Mouse (Mus musculus) liver, adult 2 months (tissue): ENCODE data around the gene Rp9. TPM values are rescaled to one million over a fixed set of nuclear protein-coding genes. Genes with fewer than 3 reads are reported as not detected.
A peak's percentile ranks its signal among the peaks of the same experiment; 100 is the strongest.

ENCODE experiments used
- DNase-seq: peaks from one replicate; pipeline ENCODE4 v3.0.0-alpha.2; 2011; ENCODE audit warnings: low read depth, low spot score; ENCODE audit errors: extremely low read depth
- H3K27ac ChIP-seq: fragments of 200-500 bp; replicated peaks from 2 replicates; pipeline ENCODE4 v1.5.1; 2012; ENCODE audit warnings: low read depth, mild to moderate bottlenecking, control low read depth, inconsistent platforms, low read length; ENCODE audit not compliant: insufficient read depth
- H3K27me3 ChIP-seq: fragments of 200-500 bp; 2 replicates; pipeline ENCODE4 v1.6.1; 2012; ENCODE audit warnings: mild to moderate bottlenecking, moderate library complexity, low read length, inconsistent platforms; ENCODE audit not compliant: control insufficient read depth, insufficient read depth
- H3K36me3 ChIP-seq: fragments of 200-500 bp; 2 replicates; pipeline ENCODE4 v1.6.1; 2012; ENCODE audit warnings: low read length, inconsistent platforms; ENCODE audit not compliant: control insufficient read depth, insufficient read depth
- H3K4me1 ChIP-seq: fragments of 200-500 bp; 2 replicates; pipeline ENCODE4 v1.6.1; 2011; ENCODE audit warnings: low read length; ENCODE audit not compliant: control insufficient read depth, insufficient read depth
- H3K4me3 ChIP-seq: fragments of 200-500 bp; 2 replicates; pipeline ENCODE4 v1.5.1; 2011; ENCODE audit warnings: low read depth, mild to moderate bottlenecking, control low read depth, low read length, moderate library complexity; ENCODE audit not compliant: insufficient read depth
- H3K79me2 ChIP-seq: fragments of 200-500 bp; 2 replicates; pipeline ENCODE4 v1.6.1; 2012; ENCODE audit warnings: inconsistent platforms, mild to moderate bottlenecking, low read length, moderate library complexity; ENCODE audit not compliant: control insufficient read depth, insufficient read depth
- H3K9ac ChIP-seq: fragments of 200-500 bp; 2 replicates; pipeline ENCODE4 v1.6.1; 2012; ENCODE audit warnings: low read depth, mild to moderate bottlenecking, control low read depth, inconsistent platforms, low read length
- CTCF ChIP-seq: fragments of 200-500 bp; IDR thresholded peaks from 2 replicates; pipeline ENCODE4 v1.5.1; 2011; ENCODE audit warnings: low read depth, low read length, control low read depth
- POLR2A ChIP-seq: fragments of 200-500 bp; IDR thresholded peaks from 2 replicates; pipeline ENCODE4 v1.6.1; 2011; ENCODE audit warnings: low read length, control low read depth; ENCODE audit not compliant: insufficient read depth; ENCODE audit errors: extremely low read depth
- WGBS: fragments of 180-500 bp; shearing (Covaris S2); methylation state at CpG from one replicate; pipeline ENCODE4 v1.1.7; 2018; 5-methylcytosine and 5-hydroxymethylcytosine counted together
- polyA plus RNA-seq: library from polyadenylated mRNA; depleted of rRNA; stranded (reverse); fragments of >200 nt; gene quantifications from 2 replicates; pipeline ENCODE4 v1.2.3, GENCODE M21; 2012
- total RNA-seq: library from RNA; depleted of rRNA; stranded (reverse); fragments of >200 nt; gene quantifications from 2 replicates; pipeline ENCODE4 v1.2.3, GENCODE M21; 2014

Rp9 gene
- total and polyA plus RNA-seq, 2 experiments, result 47.1 to 58.1 TPM

DNA sequence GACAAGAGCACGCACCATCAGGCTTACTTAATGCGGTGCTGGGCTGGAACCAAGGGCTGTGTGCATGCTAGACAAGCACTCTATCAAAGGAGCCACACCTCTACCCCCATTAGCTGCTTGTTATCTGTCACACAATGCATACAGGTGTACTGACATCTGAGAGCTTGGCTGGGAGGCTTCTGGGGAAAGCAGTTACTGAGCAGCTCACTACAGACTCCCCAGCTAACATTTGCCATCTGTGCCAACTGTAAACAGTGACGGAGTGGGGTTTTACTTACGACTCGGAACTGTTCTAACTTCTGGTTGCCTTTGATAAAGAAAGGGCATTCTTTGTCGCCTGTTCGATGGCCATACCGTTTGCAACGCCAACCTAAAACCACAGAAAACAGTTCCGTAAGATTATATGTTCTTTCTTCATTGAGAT, 16.0 kb downstream of the Rp9 start:
- H3K9ac ChIP-seq, result no peak overlapping the region
- no peaks in the 10 kb centered on the region for H3K27me3 ChIP-seq
- H3K4me3 ChIP-seq, result no peak overlapping the region
- no peak for DNase-seq
- TF ChIP-seq CTCF, result no peak
- TF ChIP-seq POLR2A, result no peak
- peaks cover 44% of the 10 kb centered on the region for H3K36me3 ChIP-seq
- no peaks in the 10 kb centered on the region for H3K79me2 ChIP-seq
- WGBS, result 96% methylated on average over 10 of the region's 10 CpGs
- H3K4me1 ChIP-seq, result no peaks in the 10 kb centered on the region
- H3K27ac ChIP-seq, result no peak overlapping the region

DNA sequence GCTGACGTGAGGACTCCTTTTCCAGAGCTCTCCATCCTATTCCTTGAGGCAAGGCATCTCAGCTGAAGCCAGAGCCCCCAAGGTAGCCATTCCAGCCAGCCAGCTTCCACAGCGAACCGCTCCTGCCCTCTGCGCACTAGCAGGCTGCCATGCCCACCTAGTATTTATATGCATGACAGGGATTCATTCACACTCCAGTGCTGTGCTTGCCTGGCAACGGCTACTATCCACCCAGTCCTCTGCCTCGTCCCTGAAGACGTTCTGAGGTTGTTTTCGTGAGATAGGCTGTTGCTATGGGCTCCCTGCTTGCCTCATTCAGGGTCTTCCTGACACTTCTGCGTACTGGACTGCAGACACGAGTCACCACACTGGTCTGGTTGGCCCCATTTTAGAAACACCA, 16.8 kb downstream of the Rp9 start:
- no peak overlapping the region for H3K27ac ChIP-seq
- H3K36me3 ChIP-seq, result peaks cover 47% of the 10 kb centered on the region
- no peaks in the 10 kb centered on the region for H3K4me1 ChIP-seq
- no peak for TF ChIP-seq POLR2A
- TF ChIP-seq CTCF, result no peak
- DNase-seq, result no peak
- H3K4me3 ChIP-seq, result no peak overlapping the region
- H3K27me3 ChIP-seq, result no peaks in the 10 kb centered on the region
- 96% methylated on average over 10 of the region's 10 CpGs for WGBS
- H3K79me2 ChIP-seq, result no peaks in the 10 kb centered on the region
- H3K9ac ChIP-seq, result no peak overlapping the region

DNA sequence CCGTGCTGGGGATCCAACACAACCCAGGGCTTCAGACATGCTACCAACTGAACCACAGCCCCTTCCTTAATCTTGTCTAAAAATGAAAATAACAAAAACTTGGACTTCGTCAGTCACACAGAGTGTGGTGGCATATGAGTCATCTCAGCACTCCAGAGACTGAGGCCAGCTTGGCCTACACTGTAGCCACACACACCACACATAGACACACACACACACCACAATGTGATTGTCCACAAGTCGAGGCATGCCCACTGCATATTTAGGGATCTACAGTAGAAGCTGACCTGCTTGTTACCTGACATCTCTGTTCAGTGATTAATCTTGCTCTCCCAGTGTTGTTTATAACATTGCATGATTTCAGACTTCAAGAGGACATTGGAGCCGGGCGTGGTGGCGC, 20.3 kb downstream of the Rp9 start:
- no peak for DNase-seq
- H3K4me1 ChIP-seq, result no peaks in the 10 kb centered on the region
- H3K4me3 ChIP-seq, result no peak overlapping the region
- peaks cover 29% of the 10 kb centered on the region for H3K36me3 ChIP-seq
- 95% methylated on average over 6 of the region's 6 CpGs for WGBS
- no peaks in the 10 kb centered on the region for H3K27me3 ChIP-seq
- no peak overlapping the region for H3K27ac ChIP-seq
- TF ChIP-seq CTCF (no peak), POLR2A (no peak)
- no peaks in the 10 kb centered on the region for H3K79me2 ChIP-seq
- H3K9ac ChIP-seq, result no peak overlapping the region

DNA sequence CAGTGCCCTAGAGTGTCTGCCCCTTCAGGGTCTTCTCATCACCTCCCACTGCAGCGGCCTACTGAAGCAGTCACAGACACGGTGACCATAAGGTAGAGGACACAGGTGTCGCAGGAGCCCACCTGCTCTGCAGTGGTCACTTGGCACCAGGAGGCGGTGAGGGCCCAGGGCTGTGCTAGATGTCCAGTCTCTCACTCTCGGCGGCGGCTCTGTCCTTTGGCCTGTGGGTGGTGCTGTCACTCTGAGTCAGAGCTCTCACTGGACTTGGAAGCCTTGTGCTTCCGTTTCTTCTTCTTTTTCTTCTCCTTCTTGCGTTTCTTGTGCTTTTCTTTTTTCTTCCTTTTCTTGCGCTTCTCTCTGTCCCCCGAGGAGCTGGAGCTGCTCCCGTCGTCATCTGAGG, 21.1 kb downstream of the Rp9 start:
- no peaks in the 10 kb centered on the region for H3K79me2 ChIP-seq
- no peak overlapping the region for H3K27ac ChIP-seq
- no peak for DNase-seq
- no peak for TF ChIP-seq POLR2A
- peak; percentile 44 for TF ChIP-seq CTCF
- no peak overlapping the region for H3K9ac ChIP-seq
- H3K27me3 ChIP-seq, result no peaks in the 10 kb centered on the region
- H3K36me3 ChIP-seq, result peaks cover 24% of the 10 kb centered on the region
- no peaks in the 10 kb centered on the region for H3K4me1 ChIP-seq
- no peak overlapping the region for H3K4me3 ChIP-seq
- 87% methylated on average over 13 of the region's 13 CpGs for WGBS

DNA sequence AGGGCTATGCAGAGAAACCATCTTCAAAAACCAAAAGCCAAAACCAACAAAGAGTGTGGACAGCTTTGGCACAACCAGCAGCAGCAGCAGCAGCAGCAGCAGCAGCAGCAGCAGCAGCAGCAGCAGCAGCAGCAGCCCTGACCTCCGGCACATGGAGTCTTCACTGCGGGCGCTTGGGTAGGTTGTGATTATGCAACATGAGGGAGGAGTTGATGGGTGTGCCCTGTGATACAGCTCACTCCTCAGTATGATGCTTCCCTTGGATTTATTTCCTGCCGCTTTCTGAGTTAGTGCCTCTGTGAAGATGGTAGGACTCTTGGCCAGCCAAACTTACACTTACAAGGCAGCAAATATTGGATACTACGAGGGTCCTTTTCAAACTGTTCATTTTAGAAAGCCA, 22.3 kb downstream of the Rp9 start:
- peak; percentile 54 for DNase-seq
- Histone ChIP-seq H3K27me3 (no peaks in the 10 kb centered on the region), H3K4me1 (no peaks in the 10 kb centered on the region), H3K27ac (no peak overlapping the region), H3K79me2 (no peaks in the 10 kb centered on the region), H3K4me3 (no peak overlapping the region), H3K36me3 (peaks cover 18% of the 10 kb centered on the region; the same call in 1 of the 2 replicates), H3K9ac (no peak overlapping the region)
- WGBS, result 40% methylated on average over 5 of the region's 5 CpGs
- TF ChIP-seq CTCF (no peak), POLR2A (no peak)

DNA sequence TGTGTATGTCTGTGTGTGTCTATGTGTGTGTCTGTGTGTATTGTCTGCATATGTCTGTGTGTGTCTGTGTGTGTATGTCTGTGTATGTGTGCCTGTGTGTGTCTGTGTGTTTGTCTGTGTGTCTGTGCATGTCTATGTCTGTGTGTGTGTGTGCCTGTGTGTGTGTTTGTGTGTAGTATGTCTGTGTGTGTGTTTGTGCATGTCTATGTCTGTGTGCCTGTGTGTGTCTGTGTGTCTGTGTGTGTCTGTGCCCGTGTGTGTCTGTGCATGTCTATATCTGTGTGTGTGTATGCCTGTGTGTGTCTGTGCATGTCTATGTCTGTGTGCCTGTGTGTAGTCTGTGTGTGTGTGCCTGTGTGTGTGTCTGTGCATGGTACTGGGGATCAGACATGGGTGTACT, 24.4 kb downstream of the Rp9 start:
- Histone ChIP-seq H3K4me3 (no peak overlapping the region), H3K79me2 (no peaks in the 10 kb centered on the region), H3K27me3 (no peaks in the 10 kb centered on the region), H3K4me1 (no peaks in the 10 kb centered on the region), H3K36me3 (peaks cover 8% of the 10 kb centered on the region; the same call in 1 of the 2 replicates), H3K9ac (no peak overlapping the region), H3K27ac (no peak overlapping the region)
- TF ChIP-seq POLR2A, result no peak
- TF ChIP-seq CTCF, result no peak
- WGBS, result 73% methylated on average over 1 of the region's 1 CpGs
- no peak for DNase-seq
